Mouse (Mus musculus): Measurements from ENCODE around the gene Megf8.

- no peak for TF ChIP-seq MAFK (IDR thresholded peaks at IDR 0.05; ENCODE audit: insufficient read depth, low read depth, low read length)
- TF ChIP-seq ZC3H11A (IDR thresholded peaks at IDR 0.05; ENCODE audit: borderline replicate concordance, low read depth, low read length) = no peak
- no peak for TF ChIP-seq CHD2 (IDR thresholded peaks at IDR 0.05; ENCODE audit: low read depth, low read length)
- no peak for TF ChIP-seq HCFC1 (IDR thresholded peaks at IDR 0.05; ENCODE audit: borderline replicate concordance, insufficient read depth, low read length)
- TF ChIP-seq ZNF384 (IDR thresholded peaks at IDR 0.05; ENCODE audit: low read depth, low read length) = no peak
Observed at GRCm38 (mm10) chr7:25394754-25395153, 77.8 kb downstream of the Megf8 start.
